Mouse (Mus musculus) MEL (cell line): Measurements from ENCODE around the gene Rnf32. TPM values are rescaled to one million over a fixed set of nuclear protein-coding genes. Genes with fewer than 3 reads are reported as not detected.

Experiments
- DNase-seq: peaks from one replicate; pipeline ENCODE4 v3.0.0; 2011; ENCODE audit warnings: low read depth, low spot score
- H3K27ac ChIP-seq: 2 replicates; pipeline ENCODE4 v1.5.1; 2012; ENCODE audit warnings: low read depth, mild to moderate bottlenecking, control low read depth, low read length, moderate library complexity; ENCODE audit not compliant: control insufficient read depth
- H3K27me3 ChIP-seq, 2 experiments: fragments of 150-350 bp in 1 of 2; sonication (generic) in 1 of 2; 2 replicates each; pipeline ENCODE4 v1.6.1; 2012; ENCODE audit warnings: low read length in 2 of 2, mild to moderate bottlenecking in 2 of 2, improper control_type of control experiment in 1 of 2, moderate library complexity in 1 of 2; ENCODE audit not compliant: insufficient read depth in 2 of 2, control insufficient read depth in 1 of 2
- H3K36me3 ChIP-seq, 2 experiments: 2 replicates each; pipeline ENCODE4 v1.6.1; 2012 to 2014; ENCODE audit warnings: low read length in 2 of 2, improper control_type of control experiment in 1 of 2, inconsistent platforms in 1 of 2, mild to moderate bottlenecking in 1 of 2; ENCODE audit not compliant: insufficient read depth in 2 of 2, control insufficient read depth in 1 of 2
- H3K4me1 ChIP-seq, 2 experiments: fragments of 150-350 bp in 1 of 2; sonication (generic) in 1 of 2; 2 replicates each; pipeline ENCODE4 v1.6.1; 2012; ENCODE audit warnings: low read length in 2 of 2, improper control_type of control experiment in 1 of 2, mild to moderate bottlenecking in 1 of 2; ENCODE audit not compliant: insufficient read depth in 2 of 2, control insufficient read depth in 1 of 2
- H3K4me3 ChIP-seq, 2 experiments: fragments of 150-350 bp in 1 of 2; sonication (generic) in 1 of 2; 2 replicates each; pipeline ENCODE4 v1.5.1; 2012; ENCODE audit warnings: low read depth in 2 of 2, low read length in 2 of 2, mild to moderate bottlenecking in 2 of 2, moderate library complexity in 2 of 2, control low read depth in 1 of 2, improper control_type of control experiment in 1 of 2; ENCODE audit not compliant: control insufficient read depth in 1 of 2, insufficient read depth in 1 of 2
- H3K79me2 ChIP-seq: 2 replicates; pipeline ENCODE4 v1.6.1; 2012; ENCODE audit warnings: mild to moderate bottlenecking, low read length, moderate library complexity; ENCODE audit not compliant: control insufficient read depth, poor library complexity, insufficient read depth
- H3K9ac ChIP-seq: 2 replicates; pipeline ENCODE4 v1.6.1; 2012; ENCODE audit warnings: low read depth, mild to moderate bottlenecking, control low read depth, low read length, moderate library complexity; ENCODE audit not compliant: control insufficient read depth, poor library complexity, severe bottlenecking
- H3K9me3 ChIP-seq: fragments of 150-350 bp; sonication (generic); replicated peaks from 2 replicates; pipeline ENCODE4 v1.6.1; 2012; ENCODE audit warnings: mild to moderate bottlenecking, low read length, improper control_type of control experiment, moderate library complexity; ENCODE audit not compliant: insufficient read depth
- CHD2 ChIP-seq: IDR thresholded peaks from 2 replicates; pipeline ENCODE4 v1.6.1; 2011; ENCODE audit warnings: low read length, improper control_type of control experiment
- CTCF ChIP-seq, 3 experiments: IDR thresholded peaks in 2 of 3; conservative IDR thresholded peaks in 1 of 3; 2 replicates each; pipeline ENCODE4 v1.5.1; 2011 to 2012; ENCODE audit warnings: low read length in 3 of 3, low read depth in 2 of 3, mild to moderate bottlenecking in 2 of 3, improper control_type of control experiment in 1 of 3, inconsistent platforms in 1 of 3, mixed read lengths in 1 of 3, moderate library complexity in 1 of 3; ENCODE audit not compliant: control insufficient read depth in 1 of 3, insufficient read depth in 1 of 3, poor library complexity in 1 of 3, severe bottlenecking in 1 of 3
- E2F4 ChIP-seq: IDR thresholded peaks from 2 replicates; pipeline ENCODE4 v1.6.1; 2011; ENCODE audit warnings: low read depth, low read length, improper control_type of control experiment, borderline replicate concordance
- ETS1 ChIP-seq: IDR thresholded peaks from 2 replicates; pipeline ENCODE4 v1.6.1; 2012; ENCODE audit warnings: low read depth, mild to moderate bottlenecking, inconsistent platforms, low read length, improper control_type of control experiment, moderate library complexity
- GATA1 ChIP-seq: IDR thresholded peaks from 2 replicates; pipeline ENCODE4 v1.6.1; 2011; ENCODE audit warnings: low read depth, low read length, improper control_type of control experiment
- JUND ChIP-seq: IDR thresholded peaks from 2 replicates; pipeline ENCODE4 v1.6.1; 2011; ENCODE audit warnings: low read depth, mild to moderate bottlenecking, improper control_type of control experiment, low read length
- KAT2A ChIP-seq: conservative IDR thresholded peaks from 2 replicates; pipeline ENCODE4 v1.6.1; 2012; ENCODE audit warnings: low read depth, low read length, improper control_type of control experiment, inconsistent platforms
- MAFK ChIP-seq: IDR thresholded peaks from 2 replicates; pipeline ENCODE4 v1.6.1; 2011; ENCODE audit warnings: low read depth, mild to moderate bottlenecking, low read length, improper control_type of control experiment, borderline replicate concordance
- MXI1 ChIP-seq: IDR thresholded peaks from 2 replicates; pipeline ENCODE4 v1.6.1; 2011; ENCODE audit warnings: mild to moderate bottlenecking, low read depth, low read length, improper control_type of control experiment
- NRF1 ChIP-seq: IDR thresholded peaks from 2 replicates; pipeline ENCODE4 v1.6.1; 2014; ENCODE audit warnings: low read depth, mild to moderate bottlenecking, inconsistent platforms, low read length, improper control_type of control experiment, moderate library complexity; ENCODE audit not compliant: poor library complexity, insufficient read depth, severe bottlenecking
- POLR2AphosphoS2 ChIP-seq: IDR thresholded peaks from 2 replicates; pipeline ENCODE4 v1.6.1; 2011; ENCODE audit warnings: low read length, improper control_type of control experiment
- POLR2AphosphoS5 ChIP-seq: IDR thresholded peaks from 2 replicates; pipeline ENCODE4 v1.6.1; 2012; ENCODE audit warnings: low read depth, borderline replicate concordance, mild to moderate bottlenecking, inconsistent platforms, low read length, moderate library complexity, mixed read lengths
- RCOR1 ChIP-seq: IDR thresholded peaks from 2 replicates; pipeline ENCODE4 v1.6.1; 2012; ENCODE audit warnings: low read depth, mild to moderate bottlenecking, inconsistent platforms, low read length, improper control_type of control experiment
- SIN3A ChIP-seq: IDR thresholded peaks from 2 replicates; pipeline ENCODE4 v1.6.1; 2012; ENCODE audit warnings: low read length, improper control_type of control experiment, inconsistent platforms
- TAL1 ChIP-seq: IDR thresholded peaks from 2 replicates; pipeline ENCODE4 v1.6.1; 2012; ENCODE audit warnings: mild to moderate bottlenecking, inconsistent platforms, low read length, moderate library complexity, mixed read lengths
- TBP ChIP-seq: IDR thresholded peaks from 2 replicates; pipeline ENCODE4 v1.8.0; 2011; ENCODE audit warnings: low read depth, low read length, improper control_type of control experiment
- TCF12 ChIP-seq: IDR thresholded peaks from 2 replicates; pipeline ENCODE4 v1.6.1; 2014; ENCODE audit warnings: low read depth, mild to moderate bottlenecking, inconsistent platforms, low read length, improper control_type of control experiment, moderate library complexity
- USF1 ChIP-seq: IDR thresholded peaks from 2 replicates; pipeline ENCODE4 v1.6.1; 2014; ENCODE audit warnings: low read depth, mild to moderate bottlenecking, inconsistent platforms, low read length, improper control_type of control experiment, moderate library complexity
- ZKSCAN1 ChIP-seq: IDR thresholded peaks from 2 replicates; pipeline ENCODE4 v1.6.1; 2012; ENCODE audit warnings: low read depth, mild to moderate bottlenecking, inconsistent platforms, low read length, improper control_type of control experiment, moderate library complexity
- ZMIZ1 ChIP-seq: IDR thresholded peaks from 2 replicates; pipeline ENCODE4 v1.6.1; 2012; ENCODE audit warnings: low read depth, mild to moderate bottlenecking, inconsistent platforms, low read length, improper control_type of control experiment, moderate library complexity
- ZNF384 ChIP-seq: IDR thresholded peaks from 2 replicates; pipeline ENCODE4 v1.6.1; 2012; ENCODE audit warnings: low read depth, mild to moderate bottlenecking, inconsistent platforms, low read length, improper control_type of control experiment
- polyA plus RNA-seq, 2 experiments: library from polyadenylated mRNA; stranded (reverse) in 1 of 2; unstranded in 1 of 2; fragments of >175 nt in 1 of 2; fragments of >200 nt in 1 of 2; gene quantifications; 2 replicates each; pipeline versions ENCODE4 v1.2.1 to v1.2.4; 2012; ENCODE audit warnings: low replicate concordance in 2 of 2, low read depth in 1 of 2; ENCODE audit not compliant: insufficient read length in 2 of 2, insufficient read depth in 1 of 2, missing spikeins in 1 of 2
- total RNA-seq: library from RNA; depleted of rRNA; stranded (reverse); fragments of 300-350 nt; gene quantifications from 2 replicates; pipeline ENCODE4 v1.2.3, GENCODE M21; 2012

Gene Rnf32
- total and polyA plus RNA-seq, 3 experiments, result not detected

GRCm38 (mm10) chr5:29217997-29218396, 22.2 kb downstream of the Rnf32 start:
- H3K9ac ChIP-seq, result no peak overlapping the region
- TF ChIP-seq MAFK (no peak), E2F4 (no peak), TCF12 (no peak), GATA1 (no peak), KAT2A (no peak), POLR2AphosphoS2 (no peak), CTCF (IDR thresholded peaks at IDR 0.05 in 2 of 3, conservative IDR thresholded peaks at IDR 0.05 in 1 of 3; ENCODE audit: control insufficient read depth in 1 of 3, insufficient read depth in 1 of 3, low read depth in 2 of 3, low read length in 3 of 3, poor library complexity in 1 of 3, severe bottlenecking in 1 of 3) (no peak), CHD2 (no peak), RCOR1 (no peak), ZNF384 (no peak), USF1 (no peak), POLR2AphosphoS5 (no peak), TBP (no peak), ETS1 (no peak), MXI1 (no peak), SIN3A (no peak)
- TF ChIP-seq, all 39 proteins: peak for 0
- Histone ChIP-seq H3K79me2 (no peaks in the 10 kb centered on the region), H3K9me3 (no peaks in the 10 kb centered on the region), H3K4me1 (no peaks in the 10 kb centered on the region), H3K36me3 (no peaks in the 10 kb centered on the region), H3K27ac (no peak overlapping the region), H3K4me3 (no peak overlapping the region), H3K27me3 (no peaks in the 10 kb centered on the region)
- no peak for DNase-seq

- no peaks in the 10 kb centered on the region for H3K27me3 ChIP-seq
- DNase-seq, result no peak
- H3K4me3 ChIP-seq, result no peak overlapping the region
- no peak overlapping the region for H3K27ac ChIP-seq
- H3K9ac ChIP-seq, result no peak overlapping the region
- TF ChIP-seq TAL1 (no peak), ZKSCAN1 (no peak), JUND (no peak), POLR2AphosphoS5 (no peak), POLR2AphosphoS2 (no peak), ZMIZ1 (no peak), NRF1 (no peak)
- no peaks in the 10 kb centered on the region for H3K4me1 ChIP-seq
- no peaks in the 10 kb centered on the region for H3K36me3 ChIP-seq
- no peaks in the 10 kb centered on the region for H3K9me3 ChIP-seq
- H3K79me2 ChIP-seq, result no peaks in the 10 kb centered on the region
Observed at GRCm38 (mm10) chr5:29224089-29224488, 28.3 kb downstream of the Rnf32 start.
